Mouse (Mus musculus): ENCODE data around the gene Bmpr2.

Gene Bmpr2

GRCm38 (mm10) chr1:59901082-59901876 is 138.1 kb downstream of the Bmpr2 start:
- DNase-seq = no peak

GRCm38 (mm10) chr1:59902634-59903033 is 139.4 kb downstream of the Bmpr2 start:
- DNase-seq = no peak

DNA sequence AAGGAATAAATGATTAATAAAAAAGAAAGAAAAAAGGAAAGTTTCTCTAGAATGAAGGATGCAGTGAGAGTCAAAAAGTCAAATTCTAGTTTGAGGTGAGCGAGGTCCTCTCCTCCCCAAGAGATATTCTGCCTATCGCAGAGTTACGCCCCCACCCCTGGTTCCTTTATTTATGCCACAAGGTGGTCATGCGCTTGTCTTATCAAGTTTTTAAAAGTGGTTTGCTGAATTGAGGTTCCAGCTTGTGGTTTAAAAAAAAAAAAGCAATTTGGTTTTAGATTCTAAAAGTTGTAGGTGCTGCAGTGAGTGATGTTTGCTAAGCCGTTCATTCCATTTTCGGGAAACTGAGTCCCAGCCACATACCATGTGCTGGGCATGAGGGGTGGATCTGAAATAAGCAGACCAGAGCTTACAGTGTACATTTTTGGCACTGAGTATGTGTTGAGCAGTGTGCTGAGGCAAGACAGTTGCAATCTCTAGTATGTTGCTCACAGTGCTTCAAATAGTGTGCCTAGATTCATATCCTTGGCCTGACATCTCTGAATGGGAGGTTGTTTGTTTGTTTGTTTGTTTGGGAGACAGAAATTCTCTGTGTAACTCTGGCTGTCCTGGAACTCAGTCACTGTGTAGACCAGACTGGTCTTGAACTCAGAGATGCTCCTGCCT is 141.6 kb downstream of the Bmpr2 start:
- DNase-seq = no peak

DNA sequence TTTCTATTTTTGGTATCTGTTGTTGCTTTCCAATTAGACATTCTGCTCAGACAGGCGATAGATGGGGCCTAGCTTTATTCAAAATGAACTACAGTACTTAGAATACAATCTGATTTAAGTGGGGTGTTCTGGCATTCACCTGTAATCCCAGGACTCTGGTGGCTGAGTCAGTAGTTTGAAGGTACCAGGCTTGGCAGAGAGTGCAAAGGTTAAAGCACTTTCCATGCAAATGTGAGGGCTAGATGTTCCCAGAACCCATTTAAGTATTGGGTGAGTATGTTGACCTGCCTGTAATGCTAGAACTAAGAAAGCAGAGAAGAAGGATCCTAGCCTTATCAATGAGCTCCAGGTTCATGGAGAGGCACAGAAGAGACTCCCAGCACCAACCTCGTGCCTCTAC is 142.7 kb downstream of the Bmpr2 start:
- no peak for DNase-seq

DNA sequence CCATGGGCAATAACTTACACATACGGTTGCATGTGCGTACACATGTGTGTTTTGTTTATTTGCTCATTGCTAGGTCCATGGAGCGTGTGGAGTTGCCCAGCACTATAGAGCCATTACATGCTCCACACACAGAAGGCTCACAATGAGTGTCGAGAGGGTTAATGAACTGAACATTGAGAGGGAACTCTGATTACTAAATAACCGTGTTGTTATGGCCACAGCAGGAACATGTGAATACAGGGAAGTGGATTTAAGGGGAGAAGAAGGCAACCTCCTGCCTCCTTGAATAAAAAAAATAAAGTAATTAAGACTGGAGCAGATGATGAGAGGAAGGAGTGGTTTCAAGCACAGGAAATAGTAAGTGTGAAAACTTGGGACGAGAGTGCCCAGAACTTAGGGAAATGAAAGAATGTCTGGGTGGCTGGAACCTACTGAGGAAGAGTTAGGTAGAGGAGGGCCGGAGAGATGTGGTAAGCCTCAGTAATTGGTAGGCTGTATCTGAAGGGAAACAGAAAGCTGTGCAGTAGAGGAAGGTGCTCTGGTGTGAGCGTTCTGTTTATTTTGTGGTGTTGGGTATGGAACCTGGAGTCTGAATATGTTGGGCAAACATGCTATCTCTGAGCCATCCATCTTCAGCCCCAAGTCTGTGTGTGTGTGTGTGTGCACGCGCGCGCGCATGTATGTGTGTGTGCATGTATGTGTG is 143.8 kb downstream of the Bmpr2 start:
- DNase-seq = no peak

DNA sequence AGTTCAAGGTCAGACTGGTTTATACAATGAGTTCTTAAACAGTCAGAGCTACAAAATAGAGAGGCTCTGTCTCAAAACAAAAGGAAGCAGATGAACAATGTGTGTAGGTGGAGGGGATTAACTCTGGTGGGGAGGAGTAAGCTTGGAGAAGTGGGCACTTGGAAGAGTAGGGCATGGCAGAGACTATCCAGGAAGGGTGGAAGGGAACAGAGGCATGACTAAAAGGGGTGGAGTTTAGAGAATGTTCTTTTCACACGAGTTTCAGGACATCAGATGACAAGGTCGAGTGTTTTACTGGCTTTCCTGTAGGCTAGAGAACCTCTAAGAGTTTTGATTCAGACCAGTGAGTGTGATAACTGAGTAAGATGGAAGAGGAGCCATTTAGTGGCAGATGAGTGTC is 144.5 kb downstream of the Bmpr2 start:
- DNase-seq = no peak

DNA sequence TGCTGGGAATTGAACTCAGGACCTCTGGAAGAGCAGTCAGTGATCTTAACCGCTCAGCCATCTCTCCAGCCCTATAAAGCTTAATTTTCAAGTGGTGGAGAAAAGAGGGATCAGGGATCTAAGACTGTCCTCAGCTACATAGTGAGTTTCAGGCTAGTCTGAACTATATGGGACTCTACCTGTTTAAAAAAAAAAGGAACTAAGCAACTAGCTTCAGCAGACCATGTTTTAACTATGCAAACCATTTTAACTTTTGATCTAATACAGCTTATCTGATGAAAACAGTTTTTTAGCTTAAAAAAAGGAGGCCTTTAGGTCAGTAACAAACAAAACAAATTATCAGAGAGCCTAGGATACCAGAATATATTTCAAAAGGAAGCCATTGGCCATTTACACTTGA is 147.7 kb downstream of the Bmpr2 start:
- no peak for DNase-seq

GRCm38 (mm10) chr1:59912413-59913157 is 149.4 kb downstream of the Bmpr2 start, which contains the start of gene Fam117b:
Gene Fam117b, plus strand, starts transcription at chr1:59913006.
- peak; percentile 96 to 98 for DNase-seq

DNA sequence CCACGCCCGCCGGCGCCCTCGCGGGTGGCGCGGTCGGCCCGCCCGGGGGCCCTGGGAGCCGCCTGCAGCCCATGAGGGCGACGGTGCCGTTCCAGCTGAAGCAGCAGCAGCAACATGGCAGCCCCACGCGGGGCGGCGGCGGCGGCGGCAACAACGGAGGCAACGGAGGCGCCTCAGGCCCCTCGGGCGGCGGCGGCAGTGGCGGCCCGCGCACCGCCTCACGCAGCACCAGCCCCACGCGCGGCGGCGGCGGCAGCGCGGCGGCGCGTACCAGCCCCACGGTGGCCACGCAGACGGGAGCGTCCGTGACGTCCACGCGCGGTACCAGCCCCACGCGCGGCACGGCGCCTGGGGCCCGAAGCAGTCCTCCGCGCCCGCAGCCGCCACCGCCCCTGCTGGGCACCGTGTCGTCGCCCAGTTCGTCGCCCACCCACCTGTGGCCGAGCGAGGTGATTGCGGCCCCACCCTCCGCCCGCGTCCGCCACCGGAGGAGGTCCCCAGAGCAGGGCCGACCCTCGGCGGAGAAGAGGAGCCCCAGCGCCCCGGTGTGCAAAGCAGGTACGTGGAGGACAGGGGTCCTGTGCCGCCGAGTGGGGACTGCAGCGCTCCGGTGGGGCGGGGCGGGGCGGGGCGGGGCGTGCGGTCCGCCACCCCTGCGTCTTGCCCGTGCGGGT is 150.1 kb downstream of the Bmpr2 start:
- peak; percentile 44 to 51 for DNase-seq

DNA sequence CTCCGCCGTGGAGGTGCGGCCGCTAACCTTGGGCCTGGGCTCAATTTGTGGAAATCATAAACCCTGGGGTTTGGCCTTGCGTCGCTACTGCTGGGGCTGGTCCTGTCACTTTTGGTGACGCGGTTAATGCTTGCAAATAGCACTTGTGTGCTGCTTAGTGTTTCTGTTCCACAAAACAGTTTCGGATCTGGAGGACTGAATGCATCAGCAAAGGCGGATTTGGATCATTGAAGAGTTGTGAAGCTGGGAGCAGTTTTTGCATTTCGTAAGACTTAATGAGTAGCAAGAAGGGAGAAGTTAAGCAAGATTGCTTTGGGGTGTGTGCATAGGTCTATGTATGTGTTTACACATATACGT is 150.6 kb downstream of the Bmpr2 start:
- DNase-seq = no peak

- DNase-seq = no peak
Observed at GRCm38 (mm10) chr1:59914799-59915198, 151.6 kb downstream of the Bmpr2 start.

- DNase-seq = no peak
Observed at GRCm38 (mm10) chr1:59915843-59916610, 152.8 kb downstream of the Bmpr2 start.

GRCm38 (mm10) chr1:59917401-59917800 is 154.2 kb downstream of the Bmpr2 start:
- peak in 1 of 2 experiments; percentile 11 for DNase-seq

GRCm38 (mm10) chr1:59918075-59918474 is 154.9 kb downstream of the Bmpr2 start:
- no peak for DNase-seq

DNA sequence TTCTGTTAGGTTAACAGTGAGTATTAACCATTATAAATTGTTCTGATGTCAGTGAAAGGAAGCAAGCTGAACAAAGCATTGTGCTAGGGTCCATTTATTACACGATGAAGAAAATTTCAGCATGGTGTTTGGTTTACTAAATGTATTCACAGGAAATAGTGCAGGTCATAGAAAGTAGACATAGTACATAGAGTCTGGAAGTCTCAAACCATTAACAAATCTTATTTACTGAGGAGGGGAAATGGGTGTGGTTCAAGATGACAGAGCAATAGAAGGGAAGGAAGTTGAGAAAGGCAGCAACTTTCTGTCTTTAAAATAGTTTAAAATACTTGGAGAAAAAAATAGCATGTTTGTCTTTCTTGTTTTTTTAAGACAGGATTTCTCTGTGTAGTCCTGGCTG is 160.0 kb downstream of the Bmpr2 start:
- no peak for DNase-seq

GRCm38 (mm10) chr1:59923673-59924072 is 160.5 kb downstream of the Bmpr2 start:
- no peak for DNase-seq

- no peak for DNase-seq
Observed at GRCm38 (mm10) chr1:59924411-59924810, 161.2 kb downstream of the Bmpr2 start.

DNA sequence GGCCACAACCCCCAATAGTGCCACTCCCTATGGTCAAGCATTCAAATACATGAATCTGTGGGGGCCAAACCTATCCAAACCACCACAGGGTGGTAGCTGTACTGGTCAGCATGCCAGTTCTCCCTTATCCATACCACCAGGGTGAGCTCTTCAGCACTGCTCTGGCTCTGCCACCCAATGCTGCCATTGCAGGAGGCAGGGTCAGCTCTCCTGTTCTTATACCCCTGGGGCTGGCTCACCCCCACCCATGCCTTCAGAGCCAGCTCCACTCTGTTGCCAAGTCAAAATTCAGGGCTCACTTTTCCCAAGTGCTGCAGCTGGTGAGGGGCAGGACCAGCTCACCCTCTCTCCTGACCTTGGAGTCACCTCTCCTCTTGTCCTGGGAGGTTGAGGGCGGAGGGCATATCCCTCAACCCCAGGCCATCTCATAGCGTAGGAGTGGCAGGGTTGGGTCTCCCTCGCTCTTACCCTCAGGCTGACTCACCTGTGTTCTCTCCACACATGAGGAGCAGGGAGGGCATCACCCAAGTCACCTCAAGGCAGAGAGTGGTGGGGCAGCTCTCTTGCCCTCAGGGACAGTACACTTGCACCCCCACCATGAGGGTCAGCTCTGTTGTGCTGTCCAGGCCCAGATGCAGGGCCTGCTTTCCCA is 162.9 kb downstream of the Bmpr2 start:
- no peak for DNase-seq

- DNase-seq = no peak
Observed at GRCm38 (mm10) chr1:59927131-59927680, 164.0 kb downstream of the Bmpr2 start.
